Mouse (Mus musculus): Measurements from ENCODE around the gene Catsper3. TPM values are rescaled to one million over a fixed set of nuclear protein-coding genes. Genes with fewer than 3 reads are reported as not detected.

Gene Catsper3
- polyA plus RNA-seq (2012; fragmentation: generic; extraction: Trizol) = under 1 TPM; 0.05 to 0.16 TPM

GRCm38 (mm10) chr13:55784268-55784667 lies at the start of gene Catsper3:
Gene Catsper3, plus strand, starts transcription at chr13:55784568.

GRCm38 (mm10) chr13:55836142-55836625 lies 51.8 kb downstream of the Catsper3 start, which contains the start of gene Pitx1:
Gene Pitx1, minus strand, starts transcription at chr13:55836192.

Other genes with a start within 250 kb of the Catsper3 start
- gene Ddx41, start 247.9 kb upstream of the Catsper3 start, polyA plus RNA-seq (2012; fragmentation: generic; extraction: Trizol) = 10 to 100 TPM; 49.9 to 50.1 TPM
- 10 to 100 TPM in 1 of 2 experiments, 1 to 10 TPM in 1; 9.0 to 47.1 TPM for gene Fam193b, start 213.4 kb upstream of the Catsper3 start, polyA plus RNA-seq (2012; fragmentation: generic; extraction: Trizol)
- 100 to 1,000 TPM; 105 to 221 TPM for gene Tmed9, start 210.8 kb upstream of the Catsper3 start, polyA plus RNA-seq (2012; fragmentation: generic; extraction: Trizol)
- 10 to 100 TPM in 1 of 2 experiments, 1 to 10 TPM in 1; 4.8 to 13.1 TPM for gene B4galt7, start 184.7 kb upstream of the Catsper3 start, polyA plus RNA-seq (2012; fragmentation: generic; extraction: Trizol)
- gene Caml, start 161.6 kb upstream of the Catsper3 start, polyA plus RNA-seq (2012; fragmentation: generic; extraction: Trizol) = 10 to 100 TPM; 14.1 to 40.8 TPM
- gene Ddx46, start 149.5 kb upstream of the Catsper3 start, polyA plus RNA-seq (2012; fragmentation: generic; extraction: Trizol) = 1 to 10 TPM; 1.7 to 8.0 TPM
- gene B230219D22Rik, start 91.4 kb upstream of the Catsper3 start, polyA plus RNA-seq (2012; fragmentation: generic; extraction: Trizol) = 1 to 10 TPM in 1 of 2 experiments, under 1 TPM in 1; 0.85 to 9.6 TPM
- 10 to 100 TPM in 1 of 2 experiments, 1 to 10 TPM in 1; 5.5 to 59.7 TPM for gene Txndc15, start 69.9 kb upstream of the Catsper3 start, polyA plus RNA-seq (2012; fragmentation: generic; extraction: Trizol)
- gene Pcbd2, start 57.2 kb upstream of the Catsper3 start, polyA plus RNA-seq (2012; fragmentation: generic; extraction: Trizol) = 10 to 100 TPM; 42.3 to 96.6 TPM
- gene Pitx1, start 51.6 kb downstream of the Catsper3 start, polyA plus RNA-seq (2012; fragmentation: generic; extraction: Trizol) = not detected